Mouse (Mus musculus) adrenal gland, postnatal 36 days (tissue): ENCODE results near the gene Ctr9. TPM values are rescaled to one million over a fixed set of nuclear protein-coding genes. Genes with fewer than 3 reads are reported as not detected.

Source experiments
- DNase-seq, 2 experiments: peaks; one replicate each; pipeline ENCODE4 v3.0.0; 2021; ENCODE audit warnings: mixed read lengths in 1 of 2
- total RNA-seq, 2 experiments: library from RNA; stranded (reverse); gene quantifications; 2 replicates each; pipeline ENCODE4 v1.2.3; 2021

Gene Ctr9
- total RNA-seq, 2 experiments from 2014 or later: 39.6 to 52.4 TPM

- no peak for DNase-seq
Observed at GRCm38 (mm10) chr7:111098196-111098595, 69.4 kb downstream of the Ctr9 start.

Other genes with a start within 250 kb of the Ctr9 start
- 10 to 100 TPM; 46.8 to 76.2 TPM for gene Rnf141, start 184.5 kb upstream of the Ctr9 start, total RNA-seq
- 10 to 100 TPM in 1 of 2 experiments, 1 to 10 TPM in 1; 7.2 to 15.7 TPM for gene Lyve1, start 165.7 kb upstream of the Ctr9 start, total RNA-seq
- gene Mrvi1, start 46.5 kb upstream of the Ctr9 start, total RNA-seq: 10 to 100 TPM; 10.8 to 16.3 TPM
- gene Eif4g2, start 54.1 kb downstream of the Ctr9 start, total RNA-seq: 1,000 to 10,000 TPM; 1,018 to 1,041 TPM